Mouse (Mus musculus) liver, embryonic 18 days (tissue): ENCODE measurements around the gene Arglu1. TPM values are rescaled to one million over a fixed set of nuclear protein-coding genes. Genes with fewer than 3 reads are reported as not detected.

ENCODE experiments used
- polyA plus RNA-seq: library from polyadenylated mRNA; depleted of rRNA; stranded (reverse); fragments of >200 nt; gene quantifications from 2 replicates; pipeline ENCODE4 v1.2.3, GENCODE M21; 2012; rRNA removed

Arglu1 gene
- polyA plus RNA-seq: 29.8 and 38.3 TPM in 2 replicates

GRCm38 (mm10) chr8:8690146-8691092, at the start of gene Arglu1:
Arglu1 (minus strand) TSS chr8:8690521.

GRCm38 (mm10) chr8:8661103-8661758, 29.1 kb downstream of the Arglu1 start, which contains the start of gene Efnb2:
Efnb2 (minus strand) TSS chr8:8661242.

Other genes starting within 250 kb of the Arglu1 start
- 1.1 and 2.0 TPM in 2 replicates for gene Efnb2, start 29.3 kb downstream of the Arglu1 start, polyA plus RNA-seq